Mouse (Mus musculus) ZHBTc4 (cell line): ENCODE measurements around the gene Ccnt1.

ENCODE experiments used
- DNase-seq: peaks from one replicate; pipeline ENCODE4 v3.0.0-alpha.2; 2011; ENCODE audit warnings: low read depth, low spot score

The Ccnt1 gene

DNA sequence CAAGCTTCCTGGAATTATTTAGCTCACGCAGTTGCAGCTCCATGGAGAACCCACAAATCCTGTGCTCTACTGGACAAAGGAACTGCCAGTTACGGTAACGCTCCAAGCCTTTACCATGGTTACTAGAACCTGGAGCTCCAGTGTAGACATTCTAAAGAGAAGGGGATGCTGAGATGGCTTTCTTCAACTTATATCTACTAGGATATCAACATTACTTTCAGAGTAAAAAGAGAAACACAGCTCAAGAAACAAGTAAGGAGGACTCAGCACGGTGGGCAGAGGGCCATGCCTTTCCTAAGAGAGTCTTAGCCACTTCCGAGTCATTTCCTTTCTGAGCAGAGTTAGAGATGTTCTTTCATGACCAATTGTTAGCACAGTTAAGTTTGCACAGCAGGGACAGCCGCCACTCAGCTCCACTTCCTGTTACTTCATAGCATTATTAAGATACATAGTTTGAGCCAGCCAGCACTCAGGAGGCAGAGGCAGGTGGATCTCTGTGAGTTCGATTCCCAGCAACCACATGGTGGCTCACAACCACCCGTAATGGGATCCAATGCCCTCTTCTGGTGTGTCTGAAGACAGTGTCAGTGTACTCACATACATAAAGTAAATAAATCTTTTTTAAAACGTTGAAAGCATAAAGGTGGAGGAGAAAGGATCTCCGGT is at the start of gene Ccnt1, which contains the start of gene 4930415O20Rik:
Ccnt1 (minus strand) TSS at position 51 of the 666 bp plus-strand sequence.
4930415O20Rik (plus strand) TSS at position 132 of the 666 bp plus-strand sequence.
- no peak for DNase-seq

GRCm38 (mm10) chr15:98617176-98617537 is 46.4 kb upstream of the Ccnt1 start:
- peak; percentile 88 for DNase-seq

GRCm38 (mm10) chr15:98616362-98617175 is 45.8 kb upstream of the Ccnt1 start:
- no peak for DNase-seq

- DNase-seq: no peak
Measured at GRCm38 (mm10) chr15:98615751-98616150, 45.0 kb upstream of the Ccnt1 start.

- no peak for DNase-seq
Measured at GRCm38 (mm10) chr15:98614971-98615370, 44.2 kb upstream of the Ccnt1 start.

DNA sequence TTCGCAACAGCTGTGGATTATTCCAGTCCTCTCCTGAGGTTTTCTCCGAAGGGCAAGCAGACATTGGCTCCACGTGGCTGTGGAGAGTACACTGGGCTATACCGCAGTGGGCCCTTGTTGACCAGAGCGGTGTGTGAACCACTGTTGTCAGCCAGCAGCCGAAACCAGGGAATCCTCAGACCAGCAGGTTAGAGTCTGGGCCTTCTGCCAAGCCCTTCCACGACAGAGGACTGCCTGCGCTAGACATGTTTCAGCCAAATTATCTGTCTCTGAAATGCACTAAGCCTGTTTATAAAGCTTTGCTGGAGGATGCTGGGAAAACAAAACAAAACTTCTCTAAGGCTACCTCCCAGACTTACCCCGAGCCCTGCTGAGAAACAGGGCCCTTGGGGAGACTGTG is 43.8 kb upstream of the Ccnt1 start:
- no peak for DNase-seq

- no peak for DNase-seq
Measured at GRCm38 (mm10) chr15:98612229-98612628, 41.5 kb upstream of the Ccnt1 start.

GRCm38 (mm10) chr15:98610131-98610633 is 39.5 kb upstream of the Ccnt1 start:
- no peak for DNase-seq

DNA sequence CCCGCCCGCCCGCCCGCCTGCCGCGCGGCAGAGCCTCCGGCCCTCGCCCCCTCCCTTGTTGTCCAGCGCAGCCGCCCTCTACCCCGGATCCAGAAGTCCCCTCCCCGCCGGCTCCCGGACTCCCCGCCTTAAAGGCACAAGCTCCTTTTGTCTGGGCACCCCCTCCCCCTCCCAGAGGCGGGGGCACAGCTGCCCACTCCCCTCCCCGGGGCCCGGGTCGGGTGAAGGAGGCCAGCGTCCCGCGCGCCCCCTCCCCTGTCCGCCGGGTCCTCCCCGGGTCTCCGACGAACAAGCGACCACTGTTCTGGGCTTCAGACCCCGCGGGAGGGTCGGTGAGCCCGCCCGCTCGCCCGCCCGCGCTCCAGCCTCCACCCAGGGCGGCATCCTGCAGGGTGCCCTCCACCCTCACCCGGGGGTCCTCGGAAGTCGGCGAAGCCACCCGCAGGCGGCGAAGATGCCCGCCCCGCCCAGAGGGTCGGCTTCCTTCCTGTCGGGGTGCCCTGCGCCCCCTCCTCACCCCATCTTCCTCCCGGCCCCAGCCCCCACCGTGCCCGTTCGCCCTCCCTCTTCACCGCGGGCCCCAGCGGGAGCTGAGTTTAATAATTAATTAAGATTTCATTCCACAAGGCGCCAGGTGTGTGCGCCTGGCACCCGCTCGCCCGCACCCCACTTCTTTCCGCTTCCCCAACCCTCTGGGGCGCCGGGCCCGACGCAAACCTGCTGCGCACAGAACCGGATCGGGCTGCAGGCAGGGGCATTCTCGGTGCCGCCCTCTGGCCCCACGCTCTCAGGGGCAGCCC is 38.8 kb upstream of the Ccnt1 start, which contains the start of gene Adcy6:
Adcy6 (minus strand) TSS at position 746 of the 800 bp plus-strand sequence.
- no peak for DNase-seq

DNA sequence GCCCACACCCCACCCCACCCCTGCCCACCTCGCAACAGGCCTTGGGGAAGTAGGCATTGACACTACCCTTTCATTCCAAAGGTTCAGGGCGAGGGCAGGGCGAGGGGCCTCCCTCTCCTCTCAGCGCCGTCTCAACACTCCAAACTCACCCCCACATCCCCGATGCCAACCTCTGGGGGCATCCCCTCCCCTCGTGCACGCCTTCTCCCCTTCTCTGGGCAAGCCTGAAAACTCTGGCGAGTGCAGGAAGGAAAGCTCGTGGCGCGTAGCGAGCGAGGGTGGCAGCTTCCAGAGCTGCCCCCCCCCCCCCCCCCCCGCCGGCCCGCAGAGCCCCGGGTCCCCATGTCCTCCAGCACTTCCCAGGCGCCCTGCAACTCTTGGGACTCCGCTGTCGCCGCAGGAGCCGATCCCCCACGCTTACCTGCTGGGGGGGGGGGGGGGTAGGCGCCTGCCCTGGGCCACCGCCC is 38.1 kb upstream of the Ccnt1 start:
- no peak for DNase-seq

DNA sequence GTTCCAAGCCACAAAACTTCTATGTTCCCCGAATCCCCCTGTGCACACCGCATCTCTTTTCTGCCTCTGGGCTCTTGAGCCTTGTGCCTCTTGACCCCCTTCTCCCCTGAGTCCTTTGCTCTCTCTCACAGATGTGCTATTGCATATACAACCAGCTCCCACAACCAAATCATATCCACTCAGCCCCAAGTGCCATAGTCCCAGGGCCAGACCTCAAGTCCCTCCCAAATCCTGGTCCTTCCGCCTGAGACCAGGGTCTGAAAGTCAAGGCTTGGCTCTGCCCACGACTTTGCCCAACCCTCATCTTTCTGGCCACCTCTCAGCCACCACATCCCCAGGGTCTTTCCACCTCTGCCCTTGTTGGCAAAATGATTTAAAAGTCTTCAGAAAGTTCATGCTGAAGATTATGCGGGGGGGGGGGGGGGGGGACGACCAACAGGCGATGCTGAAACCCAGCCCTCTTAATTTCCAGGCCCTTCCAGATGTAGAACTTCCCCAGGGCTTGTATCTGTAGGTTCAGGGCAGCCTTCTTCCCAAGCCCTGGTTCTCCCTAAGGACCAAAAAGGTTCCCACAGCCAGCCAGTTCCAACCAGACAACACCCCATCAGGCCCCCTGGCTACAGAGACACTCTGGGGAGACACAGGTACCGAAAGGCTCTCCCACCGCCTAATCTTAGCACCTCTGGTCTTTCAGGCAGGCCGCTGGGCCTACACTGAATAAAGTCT is 37.5 kb upstream of the Ccnt1 start:
- DNase-seq: no peak

DNA sequence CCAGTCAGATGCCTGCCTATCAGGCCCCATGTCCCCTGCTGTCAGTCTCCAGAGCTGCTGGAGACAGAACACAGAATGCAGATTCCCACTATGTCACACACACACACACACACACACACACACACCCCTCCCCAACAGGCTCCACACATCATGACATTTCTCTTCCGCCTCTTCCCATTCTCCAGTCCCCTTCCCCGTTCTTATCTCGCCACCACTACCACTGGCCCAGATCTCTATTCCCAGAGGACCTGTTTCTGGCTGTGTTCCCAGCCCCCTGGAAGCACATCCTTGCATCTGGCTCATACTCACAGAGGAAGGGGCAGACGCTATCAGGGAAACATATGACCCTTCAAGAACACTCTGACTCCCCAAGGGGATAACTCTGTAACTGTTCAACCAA is 36.8 kb upstream of the Ccnt1 start:
- DNase-seq: no peak

- no peak for DNase-seq
Measured at GRCm38 (mm10) chr15:98606739-98607138, 36.0 kb upstream of the Ccnt1 start.

DNA sequence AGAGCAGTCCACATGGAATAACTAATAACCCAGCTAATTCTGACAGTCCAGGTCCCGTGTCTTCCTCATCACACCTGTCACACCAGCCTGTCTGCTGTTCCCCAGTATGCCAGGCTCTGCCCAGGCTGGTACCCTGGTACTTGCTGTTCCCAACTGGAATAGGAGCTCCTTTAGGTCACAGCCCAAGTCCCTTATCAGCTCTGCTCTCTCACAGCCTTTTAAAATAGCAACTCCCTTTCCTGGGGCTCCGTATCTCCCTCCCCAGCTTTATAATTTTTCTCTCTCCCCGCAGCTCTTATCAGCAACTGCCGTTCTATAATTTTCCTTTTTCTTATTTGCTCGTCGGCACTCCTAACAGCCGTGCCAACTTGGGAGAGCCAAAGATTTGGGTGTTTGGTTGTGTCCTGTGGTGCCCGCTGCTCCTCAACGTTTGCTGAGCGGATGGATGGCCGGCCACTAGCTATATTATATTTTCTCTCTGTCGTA is 35.4 kb upstream of the Ccnt1 start:
- no peak for DNase-seq

GRCm38 (mm10) chr15:98604041-98604575 is 33.4 kb upstream of the Ccnt1 start:
- no peak for DNase-seq

GRCm38 (mm10) chr15:98602921-98603458 is 32.3 kb upstream of the Ccnt1 start:
- no peak for DNase-seq

- DNase-seq: peak; percentile 59
Measured at GRCm38 (mm10) chr15:98602191-98602881, 31.6 kb upstream of the Ccnt1 start.

- DNase-seq: no peak
Measured at GRCm38 (mm10) chr15:98601832-98602190, 31.1 kb upstream of the Ccnt1 start.

- no peak for DNase-seq
Measured at GRCm38 (mm10) chr15:98600036-98600709, 29.4 kb upstream of the Ccnt1 start.
